Mouse (Mus musculus) hematopoietic stem cell, adult 5-6 weeks (primary cell): ENCODE results near the gene Slc1a2. TPM values are rescaled to one million over a fixed set of nuclear protein-coding genes. Genes with fewer than 3 reads are reported as not detected.

Experiments
- ATAC-seq, 2 experiments: fragments of 125-278 bp in 1 of 2; replicated peaks in 1 of 2; 2 replicates each; pipeline ENCODE4 v1.8.0; 2016 to 2017; ENCODE audit warnings: inconsistent platforms in 2 of 2, mild to moderate bottlenecking in 2 of 2, moderate number of reproducible peaks in 2 of 2, low read depth in 1 of 2, moderate TSS enrichment in 1 of 2; ENCODE audit not compliant: low FRiP score in 2 of 2, poor library complexity in 2 of 2, severe bottlenecking in 2 of 2, insufficient read depth in 1 of 2, low TSS enrichment in 1 of 2
- total RNA-seq: library from RNA; stranded (forward); fragments of 172-1452, 232-1000 nt; gene quantifications from 2 replicates; pipeline ENCODE4 v1.2.3, GENCODE M21; 2017

Gene Slc1a2
- total RNA-seq, 1 experiment from 2014 or later = not detected

GRCm38 (mm10) chr2:102697732-102698131, 39.3 kb downstream of the Slc1a2 start:
- ATAC-seq = no peak

GRCm38 (mm10) chr2:102699921-102700320, 41.5 kb downstream of the Slc1a2 start:
- ATAC-seq = no peak

- no peak for ATAC-seq
Measured at GRCm38 (mm10) chr2:102700695-102701094, 42.2 kb downstream of the Slc1a2 start.

- no peak for ATAC-seq
Measured at GRCm38 (mm10) chr2:102701382-102701781, 42.9 kb downstream of the Slc1a2 start.

GRCm38 (mm10) chr2:102703556-102703955, 45.1 kb downstream of the Slc1a2 start:
- no peak for ATAC-seq

GRCm38 (mm10) chr2:102704781-102705180, 46.3 kb downstream of the Slc1a2 start:
- no peak for ATAC-seq

- no peak for ATAC-seq
Measured at GRCm38 (mm10) chr2:102711511-102711910, 53.1 kb downstream of the Slc1a2 start.

GRCm38 (mm10) chr2:102712049-102712448, 53.6 kb downstream of the Slc1a2 start:
- no peak for ATAC-seq

GRCm38 (mm10) chr2:102712678-102713628, 54.5 kb downstream of the Slc1a2 start:
- no peak for ATAC-seq

GRCm38 (mm10) chr2:102714320-102714719, 55.9 kb downstream of the Slc1a2 start:
- ATAC-seq = no peak

GRCm38 (mm10) chr2:102715754-102716153, 57.3 kb downstream of the Slc1a2 start:
- ATAC-seq = no peak

GRCm38 (mm10) chr2:102721859-102722258, 63.4 kb downstream of the Slc1a2 start:
- ATAC-seq = no peak

- ATAC-seq = no peak
Measured at GRCm38 (mm10) chr2:102725054-102725453, 66.6 kb downstream of the Slc1a2 start.

GRCm38 (mm10) chr2:102730386-102730785, 71.9 kb downstream of the Slc1a2 start:
- no peak for ATAC-seq

GRCm38 (mm10) chr2:102730788-102731187, 72.3 kb downstream of the Slc1a2 start:
- no peak for ATAC-seq

- no peak for ATAC-seq
Measured at GRCm38 (mm10) chr2:102733128-102733527, 74.7 kb downstream of the Slc1a2 start.

- no peak for ATAC-seq
Measured at GRCm38 (mm10) chr2:102734055-102734454, 75.6 kb downstream of the Slc1a2 start.

GRCm38 (mm10) chr2:102735031-102735430, 76.6 kb downstream of the Slc1a2 start:
- ATAC-seq = no peak

GRCm38 (mm10) chr2:102735811-102736210, 77.4 kb downstream of the Slc1a2 start:
- no peak for ATAC-seq
